Comparison of ENCODE assay signal across 25 mouse cellular contexts in the genomic region with DNA sequence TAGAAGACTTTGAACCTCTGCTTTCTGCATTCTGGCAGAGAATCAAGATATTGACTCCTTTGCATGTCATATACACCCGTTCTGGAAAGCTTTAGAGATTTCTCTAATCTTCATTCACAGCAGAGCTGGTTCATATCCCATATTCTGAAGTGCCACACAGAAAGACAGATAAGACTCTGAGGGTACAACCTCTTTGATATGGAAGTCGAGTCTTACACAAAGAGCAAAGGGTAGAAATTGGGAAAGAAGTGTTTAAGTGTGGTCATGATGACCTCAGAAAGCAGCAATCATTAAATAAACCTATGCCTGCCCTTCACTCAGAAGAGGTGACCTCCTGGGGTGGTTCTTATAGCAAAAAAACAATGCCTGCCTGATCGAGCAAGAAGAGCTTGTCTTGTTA. TPM values are rescaled to one million over a fixed set of nuclear protein-coding genes. Genes with fewer than 3 reads are reported as not detected.
DNase-seq lines count a peak whose midpoint lies in the region; ATAC-seq and TF ChIP-seq lines count a peak whose summit lies in the region.
"Had no signal": no experiment of that assay in that cellular context is flagged by ENCODE, and none has a peak within 500 bp of the region (broad histone marks: within the 10 kb centered on the region; RNA-seq: fewer than 3 reads in every experiment).

No protein-coding gene starts in this region.

- no peaks in the 10 kb centered on the region for H3K27me3 ChIP-seq in liver, adult 2 months (ENCODE audit: control insufficient read depth, insufficient read depth, low read length)
- H3K27me3 ChIP-seq in liver, embryonic 11.5 days (replicated peaks; ENCODE audit: control insufficient read depth, insufficient read depth, low read length), result no peaks in the 10 kb centered on the region
- no peaks in the 10 kb centered on the region for H3K27me3 ChIP-seq in MEL (ENCODE audit: control insufficient read depth in 1 of 2, insufficient read depth in 2 of 2, low read length in 2 of 2)
- no peaks in the 10 kb centered on the region for H3K27me3 ChIP-seq in intestine, postnatal 0 days (replicated peaks; ENCODE audit: control insufficient read depth, insufficient read depth, low read length)
- H3K27me3 ChIP-seq in forebrain, embryonic 15.5 days, result no peaks in the 10 kb centered on the region
- H3K27me3 ChIP-seq: forebrain, embryonic 13.5 days; heart, embryonic 12.5 days; heart, embryonic 15.5 days; hindbrain, embryonic 13.5 days; Patski had no signal

- TF ChIP-seq EP300 in MEL (IDR thresholded peaks at IDR 0.05; ENCODE audit: low read depth in 1 of 2, low read length in 2 of 2), result peak; percentile 32 to 35; a peak in 1 of 4 replicates

- H3K79me2 ChIP-seq in liver, adult 2 months (ENCODE audit: control insufficient read depth, insufficient read depth, low read length), result 0 out of 2 replicates have a peak, but pooled peaks cover 3% of the 10 kb centered on the region
- no peaks in the 10 kb centered on the region for H3K79me2 ChIP-seq in MEL (ENCODE audit: control insufficient read depth, insufficient read depth, low read length, poor library complexity)

- H3K4me1 ChIP-seq in liver, adult 2 months (ENCODE audit: control insufficient read depth, insufficient read depth, low read length), result peaks cover 34% of the 10 kb centered on the region
- H3K4me1 ChIP-seq in liver, embryonic 11.5 days (replicated peaks; ENCODE audit: control insufficient read depth, insufficient read depth, low read length), result peaks cover 6% of the 10 kb centered on the region
- H3K4me1 ChIP-seq in MEL (ENCODE audit: control insufficient read depth in 1 of 2, insufficient read depth in 2 of 2, low read length in 2 of 2), result peaks cover 11 to 16% of the 10 kb centered on the region in 2 experiments
- peaks cover 7% of the 10 kb centered on the region for H3K4me1 ChIP-seq in intestine, postnatal 0 days (replicated peaks; ENCODE audit: control insufficient read depth, insufficient read depth, low read length)
- no peaks in the 10 kb centered on the region for H3K4me1 ChIP-seq in forebrain, embryonic 15.5 days
- H3K4me1 ChIP-seq: forebrain, embryonic 13.5 days; hindbrain, embryonic 13.5 days had no signal

- no peak overlapping the region for H3K9ac ChIP-seq in liver, adult 2 months (ENCODE audit: low read depth, low read length)
- H3K9ac ChIP-seq in liver, embryonic 11.5 days (ENCODE audit: low read depth, low read length), result no peak overlapping the region
- no peak overlapping the region for H3K9ac ChIP-seq in MEL (ENCODE audit: control insufficient read depth, low read depth, low read length, poor library complexity, severe bottlenecking)
- no peak overlapping the region for H3K9ac ChIP-seq in intestine, postnatal 0 days (ENCODE audit: low read depth, low read length)
- no peak overlapping the region for H3K9ac ChIP-seq in forebrain, embryonic 15.5 days (replicated peaks)
- H3K9ac ChIP-seq: forebrain, embryonic 13.5 days; forebrain, postnatal 0 days; heart, embryonic 12.5 days; heart, embryonic 15.5 days; hindbrain, embryonic 13.5 days had no signal

- TF ChIP-seq POLR2A in liver, adult 2 months (IDR thresholded peaks at IDR 0.05; ENCODE audit: extremely low read depth, insufficient read depth, low read length), result no peak
- TF ChIP-seq POLR2A in MEL (IDR thresholded peaks at IDR 0.05; ENCODE audit: control insufficient read depth in 1 of 2, insufficient read depth in 1 of 2, low read depth in 1 of 2, low read length in 2 of 2, poor library complexity in 1 of 2), result no peak

- no peaks in the 10 kb centered on the region for H3K36me3 ChIP-seq in liver, adult 2 months (ENCODE audit: control insufficient read depth, insufficient read depth, low read length)
- no peaks in the 10 kb centered on the region for H3K36me3 ChIP-seq in liver, embryonic 11.5 days (ENCODE audit: control insufficient read depth, insufficient read depth, low read length)
- H3K36me3 ChIP-seq in MEL (ENCODE audit: control insufficient read depth in 1 of 2, insufficient read depth in 2 of 2, low read length in 2 of 2), result peaks cover 0 to 15% of the 10 kb centered on the region in 2 experiments; a peak in 2 of 4 replicates
- no peaks in the 10 kb centered on the region for H3K36me3 ChIP-seq in intestine, postnatal 0 days (ENCODE audit: control insufficient read depth, insufficient read depth)
- no peaks in the 10 kb centered on the region for H3K36me3 ChIP-seq in forebrain, embryonic 15.5 days
- H3K36me3 ChIP-seq: forebrain, embryonic 10.5 days; heart, embryonic 12.5 days; heart, embryonic 15.5 days; hindbrain, embryonic 10.5 days; hindbrain, embryonic 13.5 days had no signal

- WGBS in liver, adult 2 months, result 15% methylated on average over 3 of the region's 3 CpGs
- 34% methylated on average over 3 of the region's 3 CpGs for WGBS in liver, embryonic 11.5 days
- whole genome bisulfite sequencing in intestine, postnatal 0 days, result 31% methylated on average over 3 of the region's 3 CpGs
- WGBS in forebrain, embryonic 15.5 days, result 57% methylated on average over 3 of the region's 3 CpGs

- no peak overlapping the region for H3K4me2 ChIP-seq in liver, embryonic 11.5 days
- H3K4me2 ChIP-seq in intestine, postnatal 0 days (replicated peaks; ENCODE audit: low read depth), result no peak overlapping the region
- no peak overlapping the region for H3K4me2 ChIP-seq in forebrain, embryonic 15.5 days (replicated peaks)
- H3K4me2 ChIP-seq: forebrain, embryonic 13.5 days; heart, embryonic 12.5 days; heart, embryonic 15.5 days; hindbrain, embryonic 13.5 days had no signal

- H3K4me3 ChIP-seq in liver, adult 2 months (ENCODE audit: insufficient read depth, low read depth, low read length), result no peak overlapping the region
- H3K4me3 ChIP-seq in liver, embryonic 11.5 days (ENCODE audit: low read depth, low read length), result no peak overlapping the region
- no peak overlapping the region for H3K4me3 ChIP-seq in MEL (ENCODE audit: control insufficient read depth in 1 of 2, insufficient read depth in 1 of 2, low read depth in 2 of 2, low read length in 2 of 2)
- H3K4me3 ChIP-seq in intestine, postnatal 0 days (ENCODE audit: low read depth, low read length), result no peak overlapping the region
- no peak overlapping the region for H3K4me3 ChIP-seq in forebrain, embryonic 15.5 days
- H3K4me3 ChIP-seq: forebrain, embryonic 10.5 days; forebrain, embryonic 13.5 days; gastrocnemius, adult 2 months; heart, embryonic 12.5 days; heart, embryonic 15.5 days; hindbrain, embryonic 10.5 days; hindbrain, embryonic 13.5 days had no signal

- H3K27ac ChIP-seq in liver, adult 2 months (replicated peaks; ENCODE audit: insufficient read depth, low read depth, low read length), result 0 out of 2 replicates have a peak overlapping the region, but pooled peaks have one; percentile 38
- H3K27ac ChIP-seq in liver, embryonic 11.5 days (ENCODE audit: low read depth, low read length), result no peak overlapping the region
- H3K27ac ChIP-seq in MEL (ENCODE audit: control insufficient read depth, low read depth, low read length), result no peak overlapping the region
- H3K27ac ChIP-seq in intestine, postnatal 0 days (ENCODE audit: low read depth, low read length), result no peak overlapping the region
- H3K27ac ChIP-seq in forebrain, embryonic 15.5 days (replicated peaks), result no peak overlapping the region
- H3K27ac ChIP-seq: forebrain, embryonic 13.5 days; gastrocnemius, adult 2 months; heart, embryonic 15.5 days; hindbrain, embryonic 10.5 days; hindbrain, embryonic 13.5 days had no signal

- H3K9me3 ChIP-seq in liver, embryonic 11.5 days (ENCODE audit: control insufficient read depth, low read length), result no peaks in the 10 kb centered on the region
- no peaks in the 10 kb centered on the region for H3K9me3 ChIP-seq in MEL (replicated peaks; ENCODE audit: insufficient read depth, low read length)
- no peaks in the 10 kb centered on the region for H3K9me3 ChIP-seq in intestine, postnatal 0 days (ENCODE audit: control insufficient read depth)
- H3K9me3 ChIP-seq in forebrain, embryonic 15.5 days, result no peaks in the 10 kb centered on the region
- H3K9me3 ChIP-seq: forebrain, embryonic 10.5 days; forebrain, embryonic 13.5 days; heart, embryonic 12.5 days; heart, embryonic 15.5 days; hindbrain, embryonic 10.5 days; hindbrain, embryonic 13.5 days had no signal

- ATAC-seq in liver, embryonic 11.5 days (replicated peaks; ENCODE audit: low FRiP score), result no peak; the same call in 1 of the 2 replicates
- ATAC-seq in intestine, postnatal 0 days, result peak; percentile 65
- ATAC-seq in forebrain, embryonic 15.5 days (replicated peaks), result no peak
- no peak for ATAC-seq in granulocyte monocyte progenitor cell, adult 5-6 weeks (replicated peaks; ENCODE audit: poor library complexity, severe bottlenecking)
- ATAC-seq: forebrain, embryonic 13.5 days; forebrain, postnatal 0 days; hindbrain, embryonic 16.5 days; Patski had no signal

- TF ChIP-seq CTCF in liver, adult 2 months (IDR thresholded peaks at IDR 0.05; ENCODE audit: low read depth, low read length), result no peak
- TF ChIP-seq CTCF in MEL (IDR thresholded peaks at IDR 0.05 in 2 of 3, conservative IDR thresholded peaks at IDR 0.05 in 1 of 3; ENCODE audit: control insufficient read depth in 1 of 3, insufficient read depth in 1 of 3, low read depth in 2 of 3, low read length in 3 of 3, poor library complexity in 1 of 3, severe bottlenecking in 1 of 3), result no peak
- no peak for TF ChIP-seq CTCF in intestine, postnatal 0 days (IDR thresholded peaks at IDR 0.05; ENCODE audit: low read depth)

- TF ChIP-seq RAD21 in MEL (IDR thresholded peaks at IDR 0.05; ENCODE audit: low read depth, low read length), result no peak

- DNase-seq in liver, adult 2 months (ENCODE audit: extremely low read depth, low read depth, low spot score), result peak; percentile 85
- no peak for DNase-seq in liver, embryonic 11.5 days (ENCODE audit: low spot score)
- DNase-seq in MEL (ENCODE audit: low read depth, low spot score), result no peak
- DNase-seq: adrenal gland, postnatal 10 days; adrenal gland, postnatal 36 days; cerebellum, adult 18-20 months; cerebellum, adult 9-10 months; cerebellum, postnatal 14 days; forebrain, postnatal 0 days; gastrocnemius, adult 2 months; gastrocnemius, postnatal 14 days; heart, adult 18-20 months; heart, postnatal 10 days; heart, postnatal 36 days had no signal

TF ChIP-seq in MEL, 35 proteins besides CTCF, POLR2A, EP300 and RAD21 (continues in another document):
- TF ChIP-seq ZC3H11A (IDR thresholded peaks at IDR 0.05; ENCODE audit: low read depth, low read length), result no peak

RNA-seq across cellular contexts. Expression of a gene that starts 43.2 kb away (rescaled TPM):
- total RNA-seq in liver, adult 2 months (2014; rRNA removed), result 35.3 and 44.6 TPM in 2 replicates
- 46.8 and 53.9 TPM in 2 replicates for polyA plus RNA-seq in liver, adult 2 months (2012; rRNA removed)
- 137 and 153 TPM in 2 replicates for polyA plus RNA-seq in liver, embryonic 11.5 days (2014; fragmentation: Nextera tagmentation; extraction: Ambion mirVana)
- total RNA-seq in MEL (2012; rRNA removed), result 192 and 256 TPM in 2 replicates
- polyA plus RNA-seq in MEL (2012; ENCODE audit: insufficient read depth in 1 of 2, insufficient read length in 2 of 2, low read depth in 1 of 2, low replicate concordance in 2 of 2, missing spikeins in 1 of 2), result 100 to 1,000 TPM in 1 of 2 experiments, not detected in 1; 176 TPM
- polyA plus RNA-seq in intestine, postnatal 0 days (2015; fragmentation: Nextera tagmentation; extraction: Ambion mirVana), result 62.3 and 68.7 TPM in 2 replicates
- polyA plus RNA-seq in forebrain, embryonic 15.5 days (2015; fragmentation: Nextera tagmentation; extraction: Ambion mirVana), result 48.6 and 50.0 TPM in 2 replicates
- total RNA-seq in granulocyte monocyte progenitor cell, adult 5-6 weeks (2014; fragmentation: Nextera tagmentation), result 36.3 and 45.2 TPM in 2 replicates
- 37.9 and 49.9 TPM in 2 replicates for total RNA-seq in granulocyte monocyte progenitor cell, adult 5-6 weeks (2017)
